Mouse (Mus musculus) granulocyte monocyte progenitor cell, adult 5-6 weeks (primary cell): ENCODE data around the gene Irs3. TPM values are rescaled to one million over a fixed set of nuclear protein-coding genes. Genes with fewer than 3 reads are reported as not detected.
A peak's percentile ranks its signal among the peaks of the same experiment; 100 is the strongest.

Experiments used
- ATAC-seq: replicated peaks from 2 replicates; pipeline ENCODE4 v1.8.0; 2016; ENCODE audit warnings: mild to moderate bottlenecking, moderate TSS enrichment, inconsistent platforms; ENCODE audit not compliant: poor library complexity, severe bottlenecking
- total RNA-seq, 2 experiments: library from RNA; stranded (forward) in 1 of 2; stranded (reverse) in 1 of 2; fragments of 200-712, 200-1000 nt in 1 of 2; fragments of >200 nt in 1 of 2; fragmentation: Nextera tagmentation in 1 of 2; gene quantifications; 2 replicates each; pipeline ENCODE4 v1.2.3; 2014 to 2017

Irs3 gene
- total RNA-seq, 2 experiments from 2014 or later = not detected

DNA sequence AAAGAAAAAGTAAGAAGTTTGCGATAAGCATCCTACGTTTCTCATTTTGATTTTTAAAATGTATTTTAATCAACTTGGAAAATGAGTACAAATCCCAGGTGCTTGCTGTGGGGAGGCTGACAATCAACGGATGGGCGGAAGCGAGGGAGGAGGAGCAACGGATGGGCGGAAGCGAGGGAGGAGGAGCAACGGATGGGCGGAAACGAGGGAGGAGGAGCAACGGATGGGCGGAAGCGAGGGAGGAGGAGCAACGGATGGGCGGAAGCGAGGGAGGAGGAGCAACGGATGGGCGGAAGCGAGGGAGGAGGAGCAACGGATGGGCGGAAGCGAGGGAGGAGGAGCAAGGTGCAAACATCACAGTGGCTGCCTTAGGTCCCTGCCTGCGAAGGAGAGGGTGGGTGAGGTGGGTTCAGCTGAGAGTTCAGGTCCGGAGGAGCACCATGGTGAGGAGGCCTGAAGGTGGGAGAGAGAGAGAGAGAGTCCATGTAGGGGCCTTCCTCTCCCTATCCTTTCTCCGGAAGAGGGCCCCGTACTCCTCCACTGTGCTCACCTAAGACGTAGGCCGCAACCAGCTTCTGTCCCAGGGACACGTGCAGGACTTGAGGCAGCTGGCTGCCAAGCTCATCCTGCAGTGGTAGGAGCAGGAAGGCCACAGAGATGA is 48.8 kb downstream of the Irs3 start:
- ATAC-seq = peak; percentile 23; the same call in 1 of the 2 replicates

DNA sequence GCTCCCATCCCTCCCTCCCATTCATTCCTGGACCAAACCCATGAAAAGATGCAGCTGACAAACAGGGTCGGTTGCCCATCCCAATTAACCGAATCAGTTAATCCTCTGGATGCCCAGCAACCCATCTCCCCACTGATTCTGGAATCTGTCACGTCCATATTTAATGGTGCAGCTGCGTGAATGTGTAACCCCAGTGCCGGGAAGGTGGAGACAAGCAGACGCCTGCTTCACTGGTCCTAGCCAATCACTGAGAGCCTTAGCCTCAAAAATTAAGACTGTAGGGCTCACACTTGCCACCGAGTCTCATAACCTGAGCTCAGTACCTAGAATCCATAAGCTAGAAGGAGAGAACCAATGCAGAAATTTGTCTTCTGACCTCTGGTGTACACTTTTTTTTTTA is 49.6 kb downstream of the Irs3 start:
- no peak for ATAC-seq

Other genes with a start within 250 kb of the Irs3 start
- gene Zan, start 168.7 kb downstream of the Irs3 start, total RNA-seq (2014; fragmentation: Nextera tagmentation) = 0.66 and 4.7 TPM in 2 replicates
- gene Zan, start 168.7 kb downstream of the Irs3 start, total RNA-seq (2017) = 0.04 and 0.05 TPM in 2 replicates
- 31.2 and 36.5 TPM in 2 replicates for gene Pop7, start 143.2 kb downstream of the Irs3 start, total RNA-seq (2014; fragmentation: Nextera tagmentation)
- gene Pop7, start 143.2 kb downstream of the Irs3 start, total RNA-seq (2017) = 18.3 and 28.9 TPM in 2 replicates
- gene Gigyf1, start 127.2 kb downstream of the Irs3 start, total RNA-seq (2014; fragmentation: Nextera tagmentation) = 21.0 and 21.7 TPM in 2 replicates
- gene Gigyf1, start 127.2 kb downstream of the Irs3 start, total RNA-seq (2017) = 5.2 and 7.7 TPM in 2 replicates
- not detected in 2 replicates for gene Epo, start 112.5 kb downstream of the Irs3 start, total RNA-seq (2014; fragmentation: Nextera tagmentation)
- not detected in 2 replicates for gene Epo, start 112.5 kb downstream of the Irs3 start, total RNA-seq (2017)
- gene Gnb2, start 112.2 kb downstream of the Irs3 start, total RNA-seq (2014; fragmentation: Nextera tagmentation) = 335 and 473 TPM in 2 replicates
- 226 and 299 TPM in 2 replicates for gene Gnb2, start 112.2 kb downstream of the Irs3 start, total RNA-seq (2017)
- gene Actl6b, start 92.2 kb downstream of the Irs3 start, total RNA-seq (2014; fragmentation: Nextera tagmentation) = not detected in 2 replicates
- not detected in 2 replicates for gene Actl6b, start 92.2 kb downstream of the Irs3 start, total RNA-seq (2017)
- 5.8 and 20.3 TPM in 2 replicates for gene Tfr2, start 75.9 kb downstream of the Irs3 start, total RNA-seq (2014; fragmentation: Nextera tagmentation)
- 7.5 and 10.2 TPM in 2 replicates for gene Tfr2, start 75.9 kb downstream of the Irs3 start, total RNA-seq (2017)
- 146 and 159 TPM in 2 replicates for gene Mospd3, start 44.7 kb downstream of the Irs3 start, total RNA-seq (2014; fragmentation: Nextera tagmentation)
- 4.0 and 7.4 TPM in 2 replicates for gene Mospd3, start 44.7 kb downstream of the Irs3 start, total RNA-seq (2017)
- not detected in 2 replicates for gene Pcolce, start 31.9 kb downstream of the Irs3 start, total RNA-seq (2014; fragmentation: Nextera tagmentation)
- 0.62 TPM in 1 of 2 replicates, not detected in the other for gene Pcolce, start 31.9 kb downstream of the Irs3 start, total RNA-seq (2017)
- gene Fbxo24, start 16.7 kb downstream of the Irs3 start, total RNA-seq (2014; fragmentation: Nextera tagmentation) = not detected in 2 replicates
- not detected in 2 replicates for gene Fbxo24, start 16.7 kb downstream of the Irs3 start, total RNA-seq (2017)
- gene Lrch4, start 16.6 kb downstream of the Irs3 start, total RNA-seq (2014; fragmentation: Nextera tagmentation) = 57.4 and 73.0 TPM in 2 replicates
- 34.6 and 42.2 TPM in 2 replicates for gene Lrch4, start 16.6 kb downstream of the Irs3 start, total RNA-seq (2017)
- 13.2 and 16.4 TPM in 2 replicates for gene Gm20605, start 16.5 kb downstream of the Irs3 start, total RNA-seq (2014; fragmentation: Nextera tagmentation)
- 0.62 and 3.6 TPM in 2 replicates for gene Gm20605, start 16.5 kb downstream of the Irs3 start, total RNA-seq (2017)
- gene Sap25, start 4.4 kb downstream of the Irs3 start, total RNA-seq (2014; fragmentation: Nextera tagmentation) = 32.1 and 55.2 TPM in 2 replicates
- 9.7 and 20.8 TPM in 2 replicates for gene Sap25, start 4.4 kb downstream of the Irs3 start, total RNA-seq (2017)
- 13.7 and 15.0 TPM in 2 replicates for gene Agfg2, start 39.0 kb upstream of the Irs3 start, total RNA-seq (2014; fragmentation: Nextera tagmentation)
- 10.7 and 13.9 TPM in 2 replicates for gene Agfg2, start 39.0 kb upstream of the Irs3 start, total RNA-seq (2017)
- not detected in 2 replicates for gene Nyap1, start 95.9 kb upstream of the Irs3 start, total RNA-seq (2014; fragmentation: Nextera tagmentation)
- not detected in 2 replicates for gene Nyap1, start 95.9 kb upstream of the Irs3 start, total RNA-seq (2017)
- 71.5 and 78.5 TPM in 2 replicates for gene Tsc22d4, start 100.0 kb upstream of the Irs3 start, total RNA-seq (2014; fragmentation: Nextera tagmentation)
- 57.5 and 74.8 TPM in 2 replicates for gene Tsc22d4, start 100.0 kb upstream of the Irs3 start, total RNA-seq (2017)
- 29.4 and 36.7 TPM in 2 replicates for gene Ppp1r35, start 133.1 kb upstream of the Irs3 start, total RNA-seq (2014; fragmentation: Nextera tagmentation)
- gene Ppp1r35, start 133.1 kb upstream of the Irs3 start, total RNA-seq (2017) = 22.9 and 24.1 TPM in 2 replicates
- 33.9 and 35.2 TPM in 2 replicates for gene Mepce, start 141.9 kb upstream of the Irs3 start, total RNA-seq (2014; fragmentation: Nextera tagmentation)
- 14.5 and 48.4 TPM in 2 replicates for gene Mepce, start 141.9 kb upstream of the Irs3 start, total RNA-seq (2017)
- 1.0 and 2.6 TPM in 2 replicates for gene Zcwpw1, start 142.1 kb upstream of the Irs3 start, total RNA-seq (2014; fragmentation: Nextera tagmentation)
- 12.7 and 13.0 TPM in 2 replicates for gene Zcwpw1, start 142.1 kb upstream of the Irs3 start, total RNA-seq (2017)
- 3.2 and 4.0 TPM in 2 replicates for gene Pilra, start 190.6 kb upstream of the Irs3 start, total RNA-seq (2014; fragmentation: Nextera tagmentation)
- 11.4 and 12.7 TPM in 2 replicates for gene Pilra, start 190.6 kb upstream of the Irs3 start, total RNA-seq (2017)
- gene Pilrb1, start 212.4 kb upstream of the Irs3 start, total RNA-seq (2014; fragmentation: Nextera tagmentation) = 3.5 and 12.1 TPM in 2 replicates
- gene Pilrb1, start 212.4 kb upstream of the Irs3 start, total RNA-seq (2017) = 7.2 and 7.6 TPM in 2 replicates
- 3.2 and 13.2 TPM in 2 replicates for gene Pilrb2, start 226.1 kb upstream of the Irs3 start, total RNA-seq (2014; fragmentation: Nextera tagmentation)
- 4.3 and 10.3 TPM in 2 replicates for gene Pilrb2, start 226.1 kb upstream of the Irs3 start, total RNA-seq (2017)